Mouse (Mus musculus) bone marrow macrophage, adult 2 months (primary cell): ENCODE results near the gene Lpar3.

Experiments used
- CTCF ChIP-seq: IDR thresholded peaks from 2 replicates; pipeline ENCODE4 v1.5.1; 2012; ENCODE audit warnings: low read depth, mild to moderate bottlenecking, low read length, moderate library complexity
- POLR2A ChIP-seq: IDR thresholded peaks from 2 replicates; pipeline ENCODE4 v1.6.1; 2012; ENCODE audit warnings: mild to moderate bottlenecking, low read depth, low read length, borderline replicate concordance

DNA sequence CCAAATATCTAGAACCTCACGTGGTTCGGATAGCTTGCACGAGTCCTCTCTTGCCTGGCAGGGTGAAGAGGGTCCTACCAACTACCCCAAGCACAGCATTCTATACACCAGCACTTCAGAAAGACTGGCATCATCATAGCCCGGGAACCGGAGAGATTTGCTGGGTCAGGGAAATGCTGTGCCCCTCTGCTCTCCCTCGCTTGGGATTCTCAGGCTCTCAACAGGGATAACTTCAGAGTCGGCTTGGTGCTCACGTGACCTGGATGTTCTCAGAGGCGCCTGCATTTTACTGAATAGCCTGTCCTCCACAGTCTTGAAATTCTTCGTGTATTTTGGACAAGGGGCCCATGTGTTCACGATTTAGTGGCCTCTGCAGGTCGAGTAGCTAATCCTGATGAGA is 23.0 kb upstream of the Lpar3 start:
- TF ChIP-seq CTCF (no peak), POLR2A (no peak)
